Mouse (Mus musculus) left cerebral cortex, postnatal 14 days (tissue): Measurements from ENCODE around the gene Catsperz. TPM values are rescaled to one million over a fixed set of nuclear protein-coding genes. Genes with fewer than 3 reads are reported as not detected.

ENCODE experiments used
- DNase-seq, 2 experiments: peaks; one replicate each; pipeline ENCODE4 v3.0.0; 2021 to 2022; ENCODE audit warnings: low spot score in 2 of 2, mixed read lengths in 1 of 2
- intact Hi-C: fragments of 180-260 bp; cut with DNase I; formaldehyde crosslinking; loops from one replicate; pipeline ENCODE4 v1.15.1; 2025
- total RNA-seq, 2 experiments: library from RNA; stranded (reverse); gene quantifications; 2 replicates each; pipeline ENCODE4 v1.2.3; 2021

Catsperz gene
- total RNA-seq, 2 experiments from 2014 or later: 23.0 to 28.8 TPM

- DNase-seq: no peak
- intact Hi-C loops: no loop called here
Observed at GRCm38 (mm10) chr19:6949532-6949931, 24.4 kb upstream of the Catsperz start.

GRCm38 (mm10) chr19:6948186-6948585, 23.0 kb upstream of the Catsperz start:
- DNase-seq: no peak
- intact Hi-C loops: no loop called here

- intact Hi-C loops: no loop called here
- DNase-seq: no peak
Observed at GRCm38 (mm10) chr19:6947742-6948141, 22.6 kb upstream of the Catsperz start.

DNA sequence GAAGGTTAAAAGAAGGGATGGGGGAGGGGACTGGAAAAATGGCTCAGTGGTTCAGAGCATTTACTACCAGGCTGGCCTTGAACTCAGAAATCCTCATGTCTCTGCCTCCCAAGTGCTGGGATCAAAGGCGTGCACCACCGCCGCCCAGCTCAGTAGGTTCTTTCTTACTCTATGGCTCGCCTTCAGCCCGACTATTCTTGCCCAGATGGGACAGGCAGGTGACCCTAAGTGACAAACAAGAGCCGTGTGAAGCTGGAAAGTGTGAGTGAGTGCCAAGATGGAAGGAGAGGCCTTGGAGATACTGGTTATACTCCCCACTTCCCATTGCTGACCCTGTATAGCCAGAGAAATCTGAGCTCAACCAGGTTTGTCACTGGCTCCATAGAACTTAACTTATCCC, 18.5 kb upstream of the Catsperz start:
- no peak for DNase-seq
- intact Hi-C loops: loop anchor here (5.0 kb wide), 1 partner anchor 34 kb away; the partner anchor contains the start of gene Plcb3

DNA sequence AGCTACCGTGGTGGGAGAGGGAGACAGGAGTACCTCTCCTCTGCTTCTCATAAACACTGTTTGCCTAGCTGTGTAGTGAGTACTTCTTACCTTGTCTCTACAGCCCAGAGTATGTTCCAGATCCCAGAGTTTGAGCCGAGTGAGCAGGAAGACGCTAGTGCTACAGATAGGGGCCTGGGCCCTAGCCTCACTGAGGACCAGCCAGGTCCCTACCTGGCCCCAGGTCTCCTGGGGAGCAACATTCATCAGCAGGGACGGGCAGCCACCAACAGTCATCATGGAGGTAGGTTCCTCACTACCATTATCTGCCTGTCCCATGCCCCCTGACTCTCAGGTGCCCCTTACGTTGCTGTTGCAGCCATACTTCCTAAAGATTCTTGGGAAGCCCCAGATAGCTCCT, 17.6 kb upstream of the Catsperz start:
- intact Hi-C loops: loop anchor here (5.0 kb wide), 1 partner anchor 35 kb away; the partner anchor contains the start of gene Plcb3
- no peak for DNase-seq

- intact Hi-C loops: loop anchor here (5.0 kb wide), 1 partner anchor 35 kb away; the partner anchor contains the start of gene Plcb3
- peak; percentile 91 to 92 for DNase-seq
Observed at GRCm38 (mm10) chr19:6942249-6942691, 17.1 kb upstream of the Catsperz start, which contains the start of gene Gpr137. TSS of gene Gpr137 (minus strand) at chr19:6942480.

GRCm38 (mm10) chr19:6941372-6942248, 16.4 kb upstream of the Catsperz start, which contains the start of gene Bad:
TSS of gene Bad (plus strand) at chr19:6941861.
- intact Hi-C loops: loop anchor here (5.0 kb wide), 1 partner anchor 36 kb away; the partner anchor contains the start of gene Plcb3

GRCm38 (mm10) chr19:6940396-6941351, 15.5 kb upstream of the Catsperz start:
- DNase-seq: no peak
- intact Hi-C loops: loop anchor here (5.0 kb wide), 1 partner anchor 37 kb away; the partner anchor contains the start of gene Plcb3

More at GRCm38 (mm10) chr19:6941372-6942248, 16.4 kb upstream of the Catsperz start, which contains the start of gene Bad:
- DNase-seq: peak; percentile 90 to 96

- no peak for DNase-seq
- intact Hi-C loops: loop anchor here (5.0 to 10.0 kb wide), 2 partner anchors 38 to 445 kb away; partner anchors contain the start of gene Plcb3
Observed at GRCm38 (mm10) chr19:6939106-6940002, 14.2 kb upstream of the Catsperz start.

DNA sequence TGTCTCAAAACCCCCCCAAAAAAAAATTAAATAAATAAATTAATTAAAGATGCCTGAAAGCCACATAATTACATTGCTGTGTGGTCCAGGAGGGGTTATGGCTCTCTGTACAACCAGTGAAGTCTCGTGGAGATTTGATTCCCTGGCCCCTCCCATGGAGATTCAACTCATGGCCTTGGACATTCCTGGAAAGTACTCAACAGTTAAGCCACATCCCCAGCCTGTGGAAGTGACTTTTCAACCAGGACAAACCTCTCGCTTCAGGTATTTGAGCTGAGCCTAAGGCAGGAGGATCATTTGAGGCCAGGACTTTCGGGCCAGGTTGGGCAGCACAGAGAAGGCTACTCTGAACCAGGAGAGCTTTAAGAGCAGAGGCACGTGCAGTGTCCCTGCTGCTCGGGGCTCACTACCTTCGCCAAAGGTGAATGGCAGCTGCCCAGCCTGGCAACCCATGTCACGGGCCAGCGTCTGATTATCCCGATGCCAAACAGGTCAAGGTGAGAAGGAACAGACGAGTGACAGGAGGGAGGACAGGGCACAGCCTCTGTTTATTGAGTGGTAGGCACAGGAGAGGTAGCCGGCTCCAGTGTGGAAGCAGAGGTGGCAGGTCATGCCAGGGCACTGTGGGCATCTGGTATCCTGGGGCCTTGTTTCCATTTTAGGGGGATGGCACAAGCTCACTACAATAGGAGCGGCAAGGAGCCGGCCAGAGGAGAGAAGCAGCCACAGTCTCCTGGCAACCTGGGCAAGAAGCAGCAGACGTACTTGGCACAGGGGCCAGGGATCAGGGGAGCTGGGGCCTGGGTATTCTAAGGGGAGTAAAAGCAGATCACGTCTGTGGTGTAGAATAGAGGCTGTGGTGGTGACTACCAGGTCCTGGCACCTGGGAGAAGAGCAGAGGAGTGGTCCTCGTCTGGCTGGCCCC, 12.6 kb upstream of the Catsperz start:
- intact Hi-C loops: loop anchor here (10.0 kb wide), 1 partner anchor 443 kb away; no protein-coding TSS in a partner anchor
- DNase-seq: no peak

GRCm38 (mm10) chr19:6936299-6936698, 11.1 kb upstream of the Catsperz start:
- intact Hi-C loops: loop anchor here (10.0 kb wide), 1 partner anchor 441 kb away; no protein-coding TSS in a partner anchor
- DNase-seq: no peak

DNA sequence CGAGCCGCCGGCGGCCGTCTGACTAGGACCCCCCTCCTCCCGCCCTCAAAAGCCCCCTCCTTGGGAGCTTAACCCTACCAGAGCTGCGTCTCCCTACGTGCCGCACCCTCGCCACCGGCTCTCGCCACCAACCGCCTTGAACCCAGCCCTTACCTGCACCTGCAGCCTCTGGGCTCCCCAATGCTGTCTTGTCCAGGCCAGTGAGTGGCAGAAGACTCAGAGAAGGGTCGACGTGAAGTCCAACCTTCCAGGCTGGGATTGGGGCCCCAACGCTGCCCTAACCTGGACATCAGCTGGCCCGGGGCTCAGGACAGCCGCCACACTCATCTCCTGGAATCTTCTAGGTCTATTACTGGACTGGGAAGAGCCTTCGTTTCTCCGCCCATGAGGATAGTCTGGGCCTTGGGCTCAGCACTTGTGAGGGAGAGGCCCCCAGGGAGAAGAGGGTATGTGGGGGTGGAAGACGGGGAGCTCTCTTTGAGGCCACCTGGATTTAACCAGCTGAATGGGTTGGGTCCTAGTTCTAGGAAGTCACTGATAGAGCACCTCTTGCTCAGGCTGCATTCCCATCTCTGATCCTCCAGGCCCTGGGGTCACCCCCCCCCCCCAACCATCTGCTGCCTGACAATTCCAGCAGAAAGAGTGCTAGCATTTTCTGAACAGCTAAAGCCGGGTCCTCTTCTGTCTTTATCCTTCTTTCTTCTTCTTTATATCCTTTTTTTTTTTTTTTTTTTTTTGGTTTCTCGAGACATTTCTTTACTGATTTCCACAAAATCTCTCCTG, 9.2 kb upstream of the Catsperz start, which contains the start of gene Kcnk4:
TSS of gene Kcnk4 (minus strand) at position 321 of the 783 bp plus-strand sequence.
- intact Hi-C loops: loop anchor here (5.0 to 10.0 kb wide), 2 partner anchors 83 to 440 kb away; partner anchors contain the start of gene Fermt3
- no peak for DNase-seq

DNA sequence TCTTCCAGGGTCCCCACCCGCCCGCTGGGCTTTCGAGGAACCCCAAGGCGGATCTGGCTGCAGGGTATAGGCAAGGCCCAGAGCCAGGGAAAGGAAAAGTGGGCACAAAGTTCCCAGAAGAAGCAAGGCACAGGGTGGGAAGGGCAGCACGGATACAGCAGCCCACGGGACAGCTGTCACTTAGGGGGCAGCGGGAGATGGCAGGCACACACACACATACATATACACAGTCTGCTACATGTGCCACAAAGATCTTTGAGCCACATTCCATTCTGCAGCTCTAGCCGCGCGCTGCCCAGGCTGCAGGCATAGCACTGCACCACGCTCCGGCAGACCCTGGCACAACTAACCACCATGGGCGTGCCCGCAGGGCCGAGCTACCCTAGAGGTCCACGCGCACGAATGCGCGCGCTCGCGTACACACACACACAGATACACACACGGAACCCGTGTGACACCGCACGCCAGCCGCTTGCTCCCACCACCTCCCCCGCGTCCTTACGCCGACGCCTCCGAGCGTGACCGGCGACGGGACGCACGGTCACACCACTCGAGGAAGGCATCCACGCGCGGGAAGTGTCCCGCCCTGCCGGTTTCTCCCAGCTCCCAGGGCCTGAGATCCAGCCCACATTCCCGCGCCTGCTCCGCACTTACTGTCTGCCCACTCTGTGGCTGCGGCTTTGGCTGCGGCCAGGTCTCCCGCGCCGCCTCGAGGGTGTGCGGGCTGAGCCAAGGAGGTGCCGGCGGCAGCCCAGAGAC, 8.4 kb upstream of the Catsperz start:
- peak; percentile 56 to 63 for DNase-seq
- intact Hi-C loops: loop anchor here (5.0 to 10.0 kb wide), 2 partner anchors 84 to 439 kb away; partner anchors contain the start of gene Fermt3

- DNase-seq: no peak
- intact Hi-C loops: loop anchor here (5.0 to 10.0 kb wide), 2 partner anchors 84 to 438 kb away; partner anchors contain the start of gene Fermt3
Observed at GRCm38 (mm10) chr19:6933102-6933435, 7.9 kb upstream of the Catsperz start.

DNA sequence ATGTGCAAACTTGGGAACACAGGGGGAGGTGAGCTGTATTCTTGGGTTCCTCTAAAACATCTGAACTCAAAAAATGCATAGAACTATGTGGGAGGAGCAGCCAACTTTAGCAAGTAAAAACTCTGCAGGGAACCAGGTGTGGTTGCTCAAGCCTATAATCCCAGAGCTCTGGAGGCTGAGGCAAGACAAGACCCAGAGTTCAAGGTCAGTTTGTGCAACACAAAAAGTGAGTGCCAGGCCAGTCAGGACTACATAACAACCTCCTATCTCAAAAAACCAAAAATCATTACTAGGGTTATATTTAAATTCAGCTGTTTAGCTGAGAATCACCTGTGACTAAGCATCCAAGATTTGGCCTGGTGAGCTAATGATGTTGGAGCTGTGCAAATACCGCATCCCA, 6.8 kb upstream of the Catsperz start:
- intact Hi-C loops: loop anchor here (5.0 to 10.0 kb wide), 2 partner anchors 85 to 437 kb away; partner anchors contain the start of gene Fermt3
- no peak for DNase-seq
